Mouse (Mus musculus) G1E (cell line): ENCODE data around the gene Tmsb10.

Experiments used
- CTCF ChIP-seq: IDR thresholded peaks from 2 replicates; pipeline ENCODE4 v1.5.1; 2012; ENCODE audit warnings: low read depth, low read length, inconsistent platforms, mixed read lengths
- GATA1 ChIP-seq: IDR thresholded peaks from 2 replicates; pipeline ENCODE4 v1.6.1; 2012; ENCODE audit warnings: borderline replicate concordance, low read length, inconsistent platforms, mixed read lengths
- GATA2 ChIP-seq: IDR thresholded peaks from 2 replicates; pipeline ENCODE4 v1.6.1; 2012; ENCODE audit warnings: low read depth, low read length, inconsistent platforms, borderline replicate concordance
- TAL1 ChIP-seq: conservative IDR thresholded peaks from 2 replicates; pipeline ENCODE4 v1.6.1; 2012; ENCODE audit warnings: low read depth, low read length, inconsistent platforms, mixed read lengths

GRCm38 (mm10) chr6:72971074-72971473, 12.5 kb upstream of the Tmsb10 start:
- TF ChIP-seq GATA1 (no peak), CTCF (no peak), GATA2 (no peak), TAL1 (no peak)
